Mouse (Mus musculus): ENCODE data around the gene Bfar. TPM values are rescaled to one million over a fixed set of nuclear protein-coding genes. Genes with fewer than 3 reads are reported as not detected.

The Bfar gene
- polyA plus RNA-seq, 1 experiment from 2014 or later = 53.3 TPM

DNA sequence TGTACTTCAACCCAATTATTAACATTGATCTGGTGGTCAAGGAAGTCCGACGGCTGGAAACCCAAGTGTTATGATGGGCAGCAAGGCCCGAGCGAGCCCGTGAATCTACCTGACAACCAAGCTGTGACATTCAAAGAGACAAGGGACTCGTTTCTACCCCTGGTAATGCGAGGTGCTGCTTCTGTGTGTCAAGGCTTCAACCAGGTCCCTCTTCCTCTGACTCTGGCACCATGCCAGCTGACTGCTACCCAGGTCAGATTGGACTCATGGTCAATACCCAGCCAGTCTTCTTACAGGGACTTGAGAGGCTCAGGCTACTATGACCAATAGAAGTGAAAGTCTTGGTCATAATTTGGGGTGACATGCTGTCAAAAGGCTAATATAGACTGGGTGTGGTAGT, 30.5 kb downstream of the Bfar start:
- 96% methylated on average over 7 of the region's 7 CpGs for WGBS
- Histone ChIP-seq H3K4me1 (replicated peaks; ENCODE audit: control insufficient read depth, insufficient read depth, low read length) (no peaks in the 10 kb centered on the region), H3K4me3 (replicated peaks; ENCODE audit: low read length) (no peak overlapping the region), H3K9ac (replicated peaks; ENCODE audit: low read depth, low read length) (no peak overlapping the region), H3K36me3 (ENCODE audit: control insufficient read depth, insufficient read depth) (peaks cover 22% of the 10 kb centered on the region), H3K9me3 (ENCODE audit: control insufficient read depth, low read length) (no peaks in the 10 kb centered on the region), H3K27ac (ENCODE audit: low read length) (no peak overlapping the region), H3K4me2 (ENCODE audit: low read length) (no peak overlapping the region), H3K27me3 (replicated peaks; ENCODE audit: control insufficient read depth, insufficient read depth, low read length) (no peaks in the 10 kb centered on the region)
- no peak for ATAC-seq

DNA sequence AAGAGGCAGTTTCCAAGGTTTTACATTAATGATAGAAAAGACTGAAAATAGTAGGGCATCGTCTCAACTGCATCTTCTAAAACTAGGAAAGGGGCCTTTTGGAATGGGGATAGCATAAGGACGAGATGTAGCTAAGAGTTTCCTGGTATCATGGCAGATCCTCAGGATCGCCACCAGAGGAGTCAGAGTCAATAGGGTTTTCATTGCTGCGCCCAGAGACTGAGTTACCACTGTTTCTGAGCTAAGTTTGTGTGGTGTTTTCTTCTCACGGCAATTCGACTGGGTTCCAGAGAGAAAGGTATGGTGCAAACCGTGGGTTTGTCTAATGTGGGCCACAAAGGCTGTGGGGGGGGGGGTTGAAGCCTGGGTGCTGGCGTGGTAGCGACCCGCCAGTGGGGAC, 33.0 kb downstream of the Bfar start:
- H3K4me2 ChIP-seq (ENCODE audit: low read length) = no peak overlapping the region
- WGBS = 95% methylated on average over 10 of the region's 10 CpGs
- no peak overlapping the region for H3K9ac ChIP-seq (replicated peaks; ENCODE audit: low read depth, low read length)
- no peaks in the 10 kb centered on the region for H3K4me1 ChIP-seq (replicated peaks; ENCODE audit: control insufficient read depth, insufficient read depth, low read length)
- no peak for ATAC-seq
- H3K27ac ChIP-seq (ENCODE audit: low read length) = no peak overlapping the region
- no peaks in the 10 kb centered on the region for H3K9me3 ChIP-seq (ENCODE audit: control insufficient read depth, low read length)
- no peak overlapping the region for H3K4me3 ChIP-seq (replicated peaks; ENCODE audit: low read length)
- peaks cover 7% of the 10 kb centered on the region; the same call in 1 of the 2 replicates for H3K36me3 ChIP-seq (ENCODE audit: control insufficient read depth, insufficient read depth)
- H3K27me3 ChIP-seq (replicated peaks; ENCODE audit: control insufficient read depth, insufficient read depth, low read length) = no peaks in the 10 kb centered on the region

DNA sequence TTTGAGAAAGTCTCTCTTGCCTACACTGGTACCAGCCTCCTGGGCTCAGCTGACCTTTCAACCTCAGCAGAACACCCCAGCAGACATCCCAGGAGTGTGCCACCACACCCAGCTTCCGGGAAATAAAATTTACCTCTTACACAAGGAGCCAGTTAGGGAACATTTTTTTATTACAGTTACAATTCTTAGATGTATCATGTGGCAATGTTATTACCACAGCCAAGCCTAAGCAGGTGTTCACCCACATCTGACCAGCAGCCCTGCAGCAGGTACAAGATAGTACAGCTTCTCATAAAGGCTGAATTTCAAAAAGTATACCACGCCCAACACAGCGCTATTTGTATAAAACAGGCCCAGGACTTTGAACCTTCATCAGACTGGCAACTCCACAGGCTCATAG, 43.3 kb downstream of the Bfar start:
- H3K36me3 ChIP-seq (ENCODE audit: control insufficient read depth, insufficient read depth) = no peaks in the 10 kb centered on the region
- no peaks in the 10 kb centered on the region for H3K27me3 ChIP-seq (replicated peaks; ENCODE audit: control insufficient read depth, insufficient read depth, low read length)
- no peak overlapping the region for H3K4me2 ChIP-seq (ENCODE audit: low read length)
- 91% methylated on average over 3 of the region's 3 CpGs for WGBS
- H3K4me1 ChIP-seq (replicated peaks; ENCODE audit: control insufficient read depth, insufficient read depth, low read length) = no peaks in the 10 kb centered on the region
- no peak overlapping the region for H3K27ac ChIP-seq (ENCODE audit: low read length)
- no peak for ATAC-seq
- H3K9me3 ChIP-seq (ENCODE audit: control insufficient read depth, low read length) = no peaks in the 10 kb centered on the region
- H3K9ac ChIP-seq (replicated peaks; ENCODE audit: low read depth, low read length) = no peak overlapping the region
- H3K4me3 ChIP-seq (replicated peaks; ENCODE audit: low read length) = no peak overlapping the region

DNA sequence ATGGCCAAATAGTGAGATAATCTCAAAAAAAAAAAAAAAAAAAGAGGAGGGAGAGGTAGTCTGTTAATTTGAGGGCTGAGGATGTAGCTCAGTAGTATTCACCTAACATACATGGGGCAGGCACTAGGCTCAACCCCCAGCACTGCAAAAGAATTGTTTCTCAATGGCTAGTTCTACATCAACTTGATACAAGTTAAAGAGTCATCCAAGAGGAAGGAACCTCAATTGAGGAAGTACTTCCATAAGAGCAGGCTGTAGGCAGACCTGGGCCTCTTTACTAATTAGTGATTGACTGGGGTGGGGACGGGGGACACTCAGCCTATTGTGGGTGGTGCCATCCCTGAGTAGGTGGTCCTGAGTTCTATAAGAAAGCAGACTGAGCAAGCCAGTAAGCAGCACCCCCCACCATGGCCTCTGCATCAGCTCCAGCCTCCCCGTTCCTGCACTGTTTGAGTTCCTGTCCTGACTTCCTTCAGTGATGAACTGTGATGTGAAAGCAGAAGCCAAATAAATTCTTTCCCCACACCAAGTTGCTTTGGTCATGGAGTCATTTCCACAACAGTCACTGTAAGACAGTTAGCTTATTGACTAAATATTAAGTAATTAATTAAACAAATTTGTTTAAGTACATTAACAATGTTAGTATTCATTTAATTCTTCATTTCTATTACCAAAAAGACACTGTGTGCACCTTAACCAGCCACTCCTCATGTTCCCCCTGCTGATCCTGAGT, 45.3 kb downstream of the Bfar start:
- Histone ChIP-seq H3K4me3 (replicated peaks; ENCODE audit: low read length) (no peak overlapping the region), H3K4me2 (ENCODE audit: low read length) (no peak overlapping the region), H3K36me3 (ENCODE audit: control insufficient read depth, insufficient read depth) (no peaks in the 10 kb centered on the region), H3K9me3 (ENCODE audit: control insufficient read depth, low read length) (no peaks in the 10 kb centered on the region), H3K27ac (ENCODE audit: low read length) (no peak overlapping the region), H3K4me1 (replicated peaks; ENCODE audit: control insufficient read depth, insufficient read depth, low read length) (no peaks in the 10 kb centered on the region), H3K27me3 (replicated peaks; ENCODE audit: control insufficient read depth, insufficient read depth, low read length) (no peaks in the 10 kb centered on the region), H3K9ac (replicated peaks; ENCODE audit: low read depth, low read length) (no peak overlapping the region)
- ATAC-seq = no peak
- 67% methylated on average over 2 of the region's 2 CpGs for WGBS

DNA sequence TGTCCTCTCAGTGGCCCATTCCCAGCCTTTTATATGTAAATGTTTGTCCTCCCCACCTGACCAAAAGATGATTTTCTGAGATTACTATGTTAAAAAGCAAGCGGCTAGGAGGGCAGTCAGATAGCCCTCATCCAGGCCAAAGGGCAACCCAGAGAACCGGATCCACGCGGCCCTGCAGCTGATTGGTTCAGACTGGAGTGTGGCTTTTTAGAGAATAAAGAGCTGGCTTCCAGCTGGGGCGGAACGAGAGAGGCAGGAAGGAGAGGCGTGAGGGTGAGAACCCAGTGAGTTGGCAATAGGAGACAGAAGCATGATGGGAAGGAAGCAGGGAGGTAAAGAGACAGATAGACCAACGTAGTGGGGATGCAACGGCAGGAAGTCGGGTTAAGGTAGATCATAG, 51.3 kb downstream of the Bfar start:
- no peak for ATAC-seq
- H3K4me1 ChIP-seq (replicated peaks; ENCODE audit: control insufficient read depth, insufficient read depth, low read length) = no peaks in the 10 kb centered on the region
- 30% methylated on average over 10 of the region's 10 CpGs for WGBS
- H3K27me3 ChIP-seq (replicated peaks; ENCODE audit: control insufficient read depth, insufficient read depth, low read length) = no peaks in the 10 kb centered on the region
- no peaks in the 10 kb centered on the region for H3K9me3 ChIP-seq (ENCODE audit: control insufficient read depth, low read length)
- no peak overlapping the region for H3K27ac ChIP-seq (ENCODE audit: low read length)
- no peaks in the 10 kb centered on the region for H3K36me3 ChIP-seq (ENCODE audit: control insufficient read depth, insufficient read depth)
- H3K4me3 ChIP-seq (replicated peaks; ENCODE audit: low read length) = no peak overlapping the region
- no peak overlapping the region for H3K4me2 ChIP-seq (ENCODE audit: low read length)
- no peak overlapping the region for H3K9ac ChIP-seq (replicated peaks; ENCODE audit: low read depth, low read length)

DNA sequence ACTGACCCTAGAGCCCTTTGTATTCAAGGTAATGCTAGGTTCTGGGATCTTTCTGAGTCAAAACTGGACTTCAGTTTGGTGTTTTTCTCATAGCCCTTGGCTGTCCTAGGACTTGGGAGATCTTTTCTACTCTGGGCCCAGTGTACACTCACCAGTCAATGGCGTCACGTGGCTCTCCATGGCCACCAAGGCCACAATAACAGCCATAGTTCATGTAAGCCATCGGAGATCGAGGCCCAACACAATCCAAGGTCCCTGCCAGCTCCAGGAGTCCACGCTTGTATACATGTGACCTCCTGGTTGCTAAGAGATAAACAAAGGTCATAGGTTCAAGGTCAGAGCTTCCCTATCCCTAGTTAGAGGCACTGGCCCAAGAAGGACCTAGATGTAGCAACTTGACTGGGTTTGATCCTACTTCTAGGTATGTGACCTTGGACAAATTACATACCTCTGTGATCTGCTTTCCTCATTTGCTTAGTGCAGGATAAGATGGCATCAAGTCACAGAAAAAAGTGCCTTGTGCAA, 56.2 kb downstream of the Bfar start:
- Histone ChIP-seq H3K4me1 (replicated peaks; ENCODE audit: control insufficient read depth, insufficient read depth, low read length) (peaks cover 4% of the 10 kb centered on the region; the same call in 1 of the 2 replicates), H3K4me2 (ENCODE audit: low read length) (no peak overlapping the region), H3K27me3 (replicated peaks; ENCODE audit: control insufficient read depth, insufficient read depth, low read length) (no peaks in the 10 kb centered on the region), H3K4me3 (replicated peaks; ENCODE audit: low read length) (no peak overlapping the region), H3K9me3 (ENCODE audit: control insufficient read depth, low read length) (no peaks in the 10 kb centered on the region), H3K27ac (ENCODE audit: low read length) (no peak overlapping the region), H3K36me3 (ENCODE audit: control insufficient read depth, insufficient read depth) (no peaks in the 10 kb centered on the region), H3K9ac (replicated peaks; ENCODE audit: low read depth, low read length) (no peak overlapping the region)
- WGBS = 84% methylated on average over 5 of the region's 5 CpGs
- ATAC-seq = no peak

DNA sequence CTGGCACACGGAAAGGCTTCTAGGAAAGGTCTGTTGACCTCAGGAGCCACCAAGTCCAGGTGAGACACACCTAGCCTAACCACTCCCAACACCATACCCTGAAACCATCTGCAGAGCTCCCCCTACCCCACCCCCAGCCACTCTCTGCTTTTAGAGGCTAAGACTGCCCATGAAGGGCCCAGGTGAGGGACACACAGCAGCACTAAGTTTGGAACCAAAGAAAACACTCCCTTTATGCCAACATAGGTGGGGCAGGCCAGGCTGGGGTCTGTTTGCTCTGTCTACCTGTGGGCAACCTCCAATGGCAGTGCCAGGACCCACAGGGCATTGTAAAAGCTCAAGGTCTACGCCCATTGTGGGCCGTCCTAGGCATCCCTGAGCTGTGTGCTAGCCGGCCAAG, 57.8 kb downstream of the Bfar start:
- ATAC-seq = no peak
- Histone ChIP-seq H3K4me3 (replicated peaks; ENCODE audit: low read length) (no peak overlapping the region), H3K9me3 (ENCODE audit: control insufficient read depth, low read length) (no peaks in the 10 kb centered on the region), H3K27ac (ENCODE audit: low read length) (no peak overlapping the region), H3K36me3 (ENCODE audit: control insufficient read depth, insufficient read depth) (no peaks in the 10 kb centered on the region), H3K9ac (replicated peaks; ENCODE audit: low read depth, low read length) (no peak overlapping the region), H3K27me3 (replicated peaks; ENCODE audit: control insufficient read depth, insufficient read depth, low read length) (no peaks in the 10 kb centered on the region), H3K4me1 (replicated peaks; ENCODE audit: control insufficient read depth, insufficient read depth, low read length) (peaks cover 4% of the 10 kb centered on the region; the same call in 1 of the 2 replicates), H3K4me2 (ENCODE audit: low read length) (no peak overlapping the region)
- 89% methylated on average over 4 of the region's 4 CpGs for WGBS

DNA sequence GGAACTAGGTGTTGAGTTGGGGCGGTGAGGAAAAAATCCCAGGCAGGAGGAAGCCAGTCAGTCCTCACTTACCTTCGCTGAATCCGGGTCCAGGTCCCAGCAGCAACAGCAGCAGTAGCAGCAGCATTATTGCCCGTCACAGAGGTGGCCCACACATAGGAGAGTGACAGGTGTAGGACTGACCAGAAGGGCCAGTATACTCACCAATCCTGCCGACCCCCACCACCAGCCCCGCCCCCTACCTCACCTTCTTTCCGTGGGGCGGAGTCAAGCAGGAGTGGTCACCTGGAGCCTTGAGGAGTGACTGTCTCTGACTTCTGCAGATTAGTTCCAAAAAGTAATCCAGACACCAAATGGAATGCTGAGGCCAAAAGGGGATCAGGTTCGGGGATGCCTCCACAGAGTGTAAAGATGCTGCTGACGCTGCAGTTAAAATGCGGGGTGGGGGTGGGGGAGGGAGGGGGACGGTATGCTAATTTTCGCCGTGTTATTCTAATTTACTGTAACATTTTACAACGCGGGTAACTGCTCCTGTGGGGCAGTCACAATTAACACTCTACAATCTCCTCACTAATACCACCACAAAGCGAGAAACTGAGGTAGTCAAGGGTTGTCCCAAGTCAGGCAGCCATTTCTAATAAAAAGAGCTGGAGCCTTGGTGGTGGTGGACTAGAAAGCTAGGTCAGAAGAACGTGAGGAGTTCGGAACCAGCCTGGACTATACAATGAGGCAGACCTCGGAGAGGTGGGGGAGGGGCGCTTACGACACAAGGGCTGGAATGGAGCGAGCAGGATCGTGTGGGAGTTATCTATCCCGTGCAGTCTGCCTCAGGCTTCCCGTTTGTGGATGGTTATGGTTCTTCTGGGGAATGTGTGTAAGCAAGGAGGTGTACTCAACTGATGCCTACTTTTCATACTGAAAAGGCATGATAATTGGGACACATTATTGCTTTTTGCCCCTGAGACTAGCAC, 58.9 kb downstream of the Bfar start, which contains the start of gene Pla2g10:
TSS of gene Pla2g10 (minus strand) at position 699 of the 971 bp plus-strand sequence.
- peaks cover 4% of the 10 kb centered on the region; the same call in 1 of the 2 replicates for H3K4me1 ChIP-seq (replicated peaks; ENCODE audit: control insufficient read depth, insufficient read depth, low read length)
- no peak; the same call in 1 of the 2 replicates for ATAC-seq
- no peak within 1 kb of the TSS for H3K27ac ChIP-seq (ENCODE audit: low read length)
- H3K4me3 ChIP-seq (replicated peaks; ENCODE audit: low read length) = peak within 1 kb of the TSS; percentile 14; the same call in 1 of the 2 replicates
- WGBS = 14% methylated on average over 23 of the region's 26 CpGs
- no peaks in the 10 kb centered on the region for H3K36me3 ChIP-seq (ENCODE audit: control insufficient read depth, insufficient read depth)
- H3K27me3 ChIP-seq (replicated peaks; ENCODE audit: control insufficient read depth, insufficient read depth, low read length) = no peaks in the 10 kb centered on the region
- no peaks in the 10 kb centered on the region for H3K9me3 ChIP-seq (ENCODE audit: control insufficient read depth, low read length)
- no peak within 1 kb of the TSS for H3K9ac ChIP-seq (replicated peaks; ENCODE audit: low read depth, low read length)
- H3K4me2 ChIP-seq (ENCODE audit: low read length) = peak within 1 kb of the TSS; percentile 34

DNA sequence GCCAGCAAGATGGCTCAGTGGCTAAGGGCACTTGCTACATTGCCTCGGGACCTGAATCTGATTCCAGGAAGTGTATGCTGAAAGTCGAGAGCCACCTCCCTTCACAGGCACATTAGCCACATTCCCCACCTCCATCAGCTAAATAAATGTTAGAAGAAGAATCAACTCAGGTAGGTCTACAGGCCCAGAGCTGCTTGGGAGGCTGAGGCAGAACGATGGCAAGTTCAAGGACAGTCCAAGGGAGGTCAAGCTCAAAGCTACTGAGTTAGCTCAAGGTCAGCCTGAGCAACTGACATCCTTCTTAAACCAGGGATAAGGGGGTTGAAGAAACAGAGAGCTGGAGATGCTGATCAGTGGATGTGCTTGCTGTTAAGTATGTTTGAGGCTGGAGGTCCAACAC, 61.1 kb downstream of the Bfar start:
- Histone ChIP-seq H3K4me3 (replicated peaks; ENCODE audit: low read length) (no peak overlapping the region), H3K27ac (ENCODE audit: low read length) (no peak overlapping the region), H3K9ac (replicated peaks; ENCODE audit: low read depth, low read length) (no peak overlapping the region), H3K9me3 (ENCODE audit: control insufficient read depth, low read length) (no peaks in the 10 kb centered on the region), H3K4me2 (ENCODE audit: low read length) (no peak overlapping the region), H3K4me1 (replicated peaks; ENCODE audit: control insufficient read depth, insufficient read depth, low read length) (peaks cover 4% of the 10 kb centered on the region; the same call in 1 of the 2 replicates), H3K36me3 (ENCODE audit: control insufficient read depth, insufficient read depth) (no peaks in the 10 kb centered on the region), H3K27me3 (replicated peaks; ENCODE audit: control insufficient read depth, insufficient read depth, low read length) (no peaks in the 10 kb centered on the region)
- 88% methylated on average over 3 of the region's 3 CpGs for WGBS
- no peak for ATAC-seq
